Mouse (Mus musculus) limb, embryonic 11.5 days (tissue): ENCODE measurements around the gene Brix1. TPM values are rescaled to one million over a fixed set of nuclear protein-coding genes. Genes with fewer than 3 reads are reported as not detected.

Experiments used
- ATAC-seq: fragments of 200-750 bp; cut with Nextera tagmentation; 2 replicates; pipeline ENCODE4 v1.8.0; 2017; ENCODE audit warnings: low read depth; ENCODE audit not compliant: insufficient number of reproducible peaks, low FRiP score, low TSS enrichment
- DNase-seq: peaks from one replicate; pipeline ENCODE4 v3.0.0-alpha.2; 2015; ENCODE audit warnings: low spot score
- H3K27ac ChIP-seq: fragments of 300-500 bp; sonication (generic); replicated peaks from 2 replicates; pipeline ENCODE4 v1.5.1; 2014; ENCODE audit warnings: low read depth, mild to moderate bottlenecking, low read length
- H3K27me3 ChIP-seq: fragments of 300-500 bp; sonication (generic); 2 replicates; pipeline ENCODE4 v1.6.1; 2014; ENCODE audit warnings: mild to moderate bottlenecking, low read length, mixed read lengths; ENCODE audit not compliant: control insufficient read depth, insufficient read depth
- H3K36me3 ChIP-seq: fragments of 300-500 bp; sonication (generic); 2 replicates; pipeline ENCODE4 v1.6.1; 2014; ENCODE audit warnings: mild to moderate bottlenecking, low read length, moderate library complexity, mixed read lengths; ENCODE audit not compliant: control insufficient read depth, insufficient read depth
- H3K4me1 ChIP-seq: fragments of 300-500 bp; sonication (generic); 2 replicates; pipeline ENCODE4 v1.6.1; 2014; ENCODE audit warnings: low read length, mixed read lengths; ENCODE audit not compliant: control insufficient read depth, insufficient read depth
- H3K4me2 ChIP-seq: fragments of 300-500 bp; sonication (generic); 2 replicates; pipeline ENCODE4 v1.6.1; 2014; ENCODE audit warnings: low read depth, mild to moderate bottlenecking, moderate library complexity; ENCODE audit not compliant: severe bottlenecking
- H3K4me3 ChIP-seq: fragments of 300-500 bp; sonication (generic); 2 replicates; pipeline ENCODE4 v1.5.1; 2014; ENCODE audit warnings: low read depth, low read length
- H3K9ac ChIP-seq: fragments of 300-500 bp; sonication (generic); 2 replicates; pipeline ENCODE4 v1.6.1; 2014; ENCODE audit warnings: mild to moderate bottlenecking, low read length
- H3K9me3 ChIP-seq: fragments of 300-500 bp; sonication (generic); 2 replicates; pipeline ENCODE4 v1.6.1; 2016; ENCODE audit warnings: low read length; ENCODE audit not compliant: control insufficient read depth
- WGBS: fragments of 180-500 bp; shearing (Covaris S2); extraction: QIAGEN DNeasy Blood & Tissue Kit; methylation state at CpG from one replicate; pipeline ENCODE4 v1.1.7; 2014; 5-methylcytosine and 5-hydroxymethylcytosine counted together
- polyA plus RNA-seq: library from polyadenylated mRNA; unstranded; fragments of >200 nt; fragmentation: Nextera tagmentation; extraction: Ambion mirVana; gene quantifications from 2 replicates; pipeline ENCODE4 v1.2.1, GENCODE M21; 2014

The Brix1 gene
- polyA plus RNA-seq, 1 experiment from 2014 or later, result 146 TPM

DNA sequence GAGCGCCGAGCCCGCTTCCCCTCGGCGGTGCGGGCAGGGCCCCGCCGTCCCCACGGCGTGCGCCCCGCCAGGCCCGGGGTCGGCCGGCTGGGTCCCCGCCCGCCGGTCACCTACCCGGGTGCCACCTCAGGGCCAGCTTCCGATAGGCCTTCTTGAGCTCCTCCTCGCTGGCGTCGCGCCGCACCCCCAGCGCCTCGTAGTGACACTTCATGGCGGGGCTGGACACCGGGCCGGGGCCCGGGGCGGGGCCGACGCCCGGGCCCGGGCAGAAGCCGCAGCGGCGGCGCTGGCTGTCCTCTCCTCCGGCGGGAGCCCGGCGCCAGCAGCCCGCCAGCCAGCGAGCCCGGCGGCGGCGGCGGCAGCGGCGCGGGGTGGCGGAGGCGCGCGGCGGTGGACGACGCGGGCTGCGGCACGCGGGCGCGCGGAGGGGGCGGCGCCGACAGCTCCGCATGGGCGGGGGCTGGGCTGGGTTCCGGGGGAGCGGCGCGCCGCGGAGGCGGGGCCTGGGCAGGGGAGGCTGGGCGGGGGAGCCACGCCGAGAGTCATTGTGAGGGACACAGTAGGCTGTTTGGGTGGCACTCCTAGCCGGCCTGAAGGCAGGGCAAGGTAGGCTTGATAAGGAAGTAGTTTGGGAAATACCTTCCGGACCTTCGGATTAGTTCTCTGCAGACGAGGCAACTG, 15.5 kb downstream of the Brix1 start, which contains the start of gene Dnajc21:
Gene Dnajc21, minus strand, starts transcription at position 366 of the 681 bp plus-strand sequence.
- ATAC-seq (peak; percentile 91), DNase-seq (peak; percentile 85)
- Histone ChIP-seq H3K4me3 (peak within 1 kb of the TSS; percentile 59), H3K4me1 (no peaks in the 10 kb centered on the region), H3K27me3 (no peaks in the 10 kb centered on the region), H3K27ac (0 out of 2 replicates have a peak within 1 kb of the TSS, but pooled peaks have one; percentile 42), H3K36me3 (no peaks in the 10 kb centered on the region; the same call in 1 of the 2 replicates), H3K4me2 (peak within 1 kb of the TSS; percentile 55), H3K9ac (peak within 1 kb of the TSS; percentile 78), H3K9me3 (no peaks in the 10 kb centered on the region)
- under 1% methylated on average over 69 of the region's 87 CpGs for WGBS

DNA sequence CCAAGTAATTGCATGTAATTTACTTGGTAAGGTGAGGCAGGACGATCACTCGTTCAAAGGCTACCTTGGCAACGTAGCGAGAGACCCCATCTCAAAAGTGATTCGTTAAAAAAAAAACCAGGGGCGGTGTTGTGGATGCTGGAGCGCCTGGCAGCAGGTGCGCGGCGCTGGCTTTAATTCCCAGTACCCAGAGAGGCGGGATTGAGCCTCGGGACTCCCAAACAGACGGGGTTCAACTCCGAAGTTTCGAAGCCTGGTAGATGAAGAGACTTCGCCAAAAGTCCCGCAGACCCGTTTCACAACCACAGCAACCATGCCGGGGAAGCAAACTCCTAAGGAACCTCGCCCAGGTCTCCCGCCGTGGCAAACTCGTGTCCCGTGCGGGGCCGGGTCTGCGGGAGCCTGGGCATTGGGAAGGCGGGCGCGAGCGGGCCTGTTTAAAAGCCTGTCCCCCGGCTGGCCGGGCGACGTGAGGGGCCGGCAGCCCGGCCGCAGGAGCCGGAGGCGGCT, 16.1 kb downstream of the Brix1 start:
- Histone ChIP-seq H3K4me2 (peak overlapping the region; percentile 55), H3K4me1 (no peaks in the 10 kb centered on the region), H3K27ac (no peak overlapping the region), H3K4me3 (peak overlapping the region; percentile 59), H3K27me3 (no peaks in the 10 kb centered on the region), H3K9me3 (no peaks in the 10 kb centered on the region), H3K9ac (peak overlapping the region; percentile 78), H3K36me3 (no peaks in the 10 kb centered on the region; the same call in 1 of the 2 replicates)
- ATAC-seq, result peak; percentile 57
- under 1% methylated on average over 38 of the region's 40 CpGs for WGBS
- DNase-seq, result peak; percentile 60

DNA sequence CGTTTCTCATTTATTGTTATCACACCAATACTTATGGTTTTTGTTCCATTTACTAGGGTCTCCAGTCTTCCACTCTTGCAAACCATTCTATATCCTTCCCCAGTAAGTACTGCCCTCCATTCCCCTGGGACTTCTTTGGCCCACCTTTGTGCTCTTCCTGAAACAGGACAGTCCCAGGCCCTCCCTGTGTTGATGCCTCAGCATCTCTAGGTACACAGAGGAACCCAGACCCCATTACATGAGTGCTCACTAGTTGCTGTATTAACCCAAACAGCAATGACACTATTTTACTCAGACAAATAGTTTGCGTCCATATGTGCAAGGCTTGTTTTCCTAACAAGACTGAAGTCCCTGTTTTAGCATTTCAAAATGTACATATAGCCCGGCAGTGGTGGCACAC, 17.0 kb downstream of the Brix1 start:
- ATAC-seq (no peak), DNase-seq (no peak)
- Histone ChIP-seq H3K9me3 (no peaks in the 10 kb centered on the region), H3K4me3 (no peak overlapping the region), H3K36me3 (no peaks in the 10 kb centered on the region), H3K9ac (no peak overlapping the region), H3K27ac (no peak overlapping the region), H3K27me3 (no peaks in the 10 kb centered on the region), H3K4me2 (no peak overlapping the region), H3K4me1 (no peaks in the 10 kb centered on the region)
- WGBS, result 84% methylated on average over 3 of the region's 3 CpGs

DNA sequence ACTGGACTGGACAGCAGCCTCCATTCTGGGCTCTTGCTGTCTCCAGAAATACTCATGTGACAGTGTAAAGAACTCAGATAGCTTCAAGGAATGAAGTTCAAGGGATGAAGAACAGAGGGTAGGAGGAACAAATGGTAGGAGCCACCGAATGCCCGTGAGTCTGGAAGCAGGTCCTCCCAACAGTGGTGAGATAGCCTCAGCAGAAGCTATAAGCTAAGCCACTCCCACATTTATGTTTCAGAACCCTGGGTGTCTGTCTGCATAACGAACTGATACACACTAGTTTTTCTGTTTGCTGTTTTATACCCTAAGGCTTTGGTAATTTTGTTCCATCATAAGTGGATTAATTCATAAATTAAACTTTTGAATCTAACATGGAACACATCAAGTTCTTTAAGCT, 21.1 kb downstream of the Brix1 start:
- Histone ChIP-seq H3K4me3 (no peak overlapping the region), H3K9me3 (no peaks in the 10 kb centered on the region), H3K9ac (no peak overlapping the region), H3K27me3 (no peaks in the 10 kb centered on the region), H3K27ac (no peak overlapping the region), H3K4me1 (no peaks in the 10 kb centered on the region), H3K36me3 (peaks cover 3% of the 10 kb centered on the region; the same call in 1 of the 2 replicates), H3K4me2 (no peak overlapping the region)
- DNase-seq, result no peak
- WGBS, result 96% methylated on average over 3 of the region's 3 CpGs
- no peak for ATAC-seq

DNA sequence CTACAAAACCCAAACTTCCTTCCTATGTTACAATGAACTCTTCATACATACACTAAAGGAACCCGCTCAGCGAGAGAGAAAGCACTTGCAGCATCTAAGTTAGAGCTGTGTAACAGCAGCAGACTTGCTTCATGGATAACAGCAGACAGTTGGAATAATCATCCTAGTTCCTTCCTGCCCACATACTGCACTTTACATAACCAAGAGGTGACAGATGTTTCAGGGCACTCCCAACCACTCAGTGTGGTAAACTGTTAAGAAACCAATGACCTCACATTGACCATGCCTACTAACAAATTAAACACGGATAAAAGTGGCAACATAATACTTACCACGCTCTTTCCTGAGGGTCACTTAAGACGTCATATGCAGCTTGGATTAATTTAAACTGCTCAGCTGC, 22.2 kb downstream of the Brix1 start:
- Histone ChIP-seq H3K4me3 (no peak overlapping the region), H3K27ac (no peak overlapping the region), H3K4me1 (no peaks in the 10 kb centered on the region), H3K27me3 (no peaks in the 10 kb centered on the region), H3K4me2 (no peak overlapping the region), H3K9ac (no peak overlapping the region), H3K9me3 (no peaks in the 10 kb centered on the region), H3K36me3 (peaks cover 5% of the 10 kb centered on the region; the same call in 1 of the 2 replicates)
- 83% methylated on average over 5 of the region's 5 CpGs for WGBS
- ATAC-seq, result no peak
- DNase-seq, result no peak

DNA sequence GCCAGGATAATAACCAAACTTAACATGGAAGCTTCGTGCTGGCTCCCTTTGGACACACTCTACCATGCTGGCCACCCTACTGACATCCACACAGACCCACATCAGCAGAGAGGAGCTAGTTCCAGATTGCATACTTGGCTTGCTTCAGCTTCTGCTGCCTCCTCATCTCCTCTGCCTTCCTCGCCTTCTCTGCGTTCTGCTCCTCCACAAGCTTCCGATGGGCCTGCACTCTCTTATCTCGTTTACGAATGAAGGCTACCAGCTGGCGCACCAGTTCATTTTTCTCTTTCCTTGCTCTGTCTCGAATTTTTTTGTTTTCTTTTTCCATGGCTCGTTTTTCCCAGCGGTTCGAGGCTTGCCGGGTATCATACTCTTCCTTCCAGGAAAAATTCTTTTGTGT, 24.8 kb downstream of the Brix1 start:
- 91% methylated on average over 12 of the region's 12 CpGs for WGBS
- Histone ChIP-seq H3K9ac (no peak overlapping the region), H3K9me3 (no peaks in the 10 kb centered on the region), H3K27ac (no peak overlapping the region), H3K4me1 (no peaks in the 10 kb centered on the region), H3K4me3 (no peak overlapping the region), H3K27me3 (no peaks in the 10 kb centered on the region), H3K4me2 (no peak overlapping the region), H3K36me3 (peaks cover 5% of the 10 kb centered on the region; the same call in 1 of the 2 replicates)
- DNase-seq (no peak), ATAC-seq (no peak)

DNA sequence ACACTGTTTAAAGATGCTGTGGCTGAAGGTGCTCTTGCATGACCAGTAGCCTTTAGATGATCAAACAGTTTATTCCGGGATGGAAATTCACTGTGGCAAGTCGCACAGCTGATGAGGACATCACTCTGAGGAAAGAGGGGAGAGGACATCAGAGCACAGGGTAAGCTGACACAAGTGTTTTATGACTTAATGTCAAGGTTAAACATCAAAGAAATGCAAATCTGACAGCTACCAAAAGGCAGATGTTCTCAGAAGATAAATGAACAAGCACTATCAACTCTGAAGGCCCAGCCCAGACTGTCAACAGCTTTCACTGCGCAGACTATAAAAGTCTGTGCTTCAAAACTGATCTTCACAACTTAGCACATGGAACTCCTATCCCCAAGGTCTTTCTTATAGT, 38.6 kb downstream of the Brix1 start:
- peaks cover 5% of the 10 kb centered on the region; the same call in 1 of the 2 replicates for H3K36me3 ChIP-seq

DNA sequence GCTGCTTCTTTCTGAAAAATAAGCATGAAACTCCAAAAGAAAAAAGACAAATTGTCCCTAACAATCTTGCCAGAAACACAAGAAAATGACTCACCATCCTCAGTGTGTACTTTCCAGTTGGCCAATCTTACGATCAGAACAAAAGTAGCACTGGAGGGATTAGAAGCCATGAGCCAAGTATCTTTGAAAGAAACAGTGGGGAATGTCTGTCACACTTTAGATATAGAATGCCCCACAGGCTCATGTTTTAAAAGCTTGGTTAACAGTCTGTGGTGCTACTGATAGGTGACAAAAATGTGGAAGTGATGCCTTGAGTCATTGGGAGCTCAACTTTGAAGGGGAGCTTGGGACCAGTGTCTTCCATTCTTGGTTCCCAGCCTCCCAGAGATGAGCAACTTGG, 43.5 kb downstream of the Brix1 start:
- WGBS, result 92% methylated on average over 1 of the region's 1 CpGs
- no peaks in the 10 kb centered on the region for H3K4me1 ChIP-seq

More for the DNA sequence above, 38.6 kb downstream of the Brix1 start:
- Histone ChIP-seq H3K9me3 (no peaks in the 10 kb centered on the region), H3K27ac (no peak overlapping the region), H3K4me2 (no peak overlapping the region), H3K4me3 (no peak overlapping the region), H3K27me3 (no peaks in the 10 kb centered on the region), H3K4me1 (no peaks in the 10 kb centered on the region), H3K9ac (no peak overlapping the region)
- 76% methylated on average over 3 of the region's 3 CpGs for WGBS
- ATAC-seq (no peak), DNase-seq (no peak)

More for the DNA sequence above, 43.5 kb downstream of the Brix1 start:
- no peak overlapping the region for H3K27ac ChIP-seq
- no peak for DNase-seq
- H3K9me3 ChIP-seq, result no peaks in the 10 kb centered on the region
- no peaks in the 10 kb centered on the region for H3K36me3 ChIP-seq
- H3K9ac ChIP-seq, result no peak overlapping the region
- no peaks in the 10 kb centered on the region for H3K27me3 ChIP-seq
- H3K4me2 ChIP-seq, result no peak overlapping the region
- ATAC-seq, result no peak
- H3K4me3 ChIP-seq, result no peak overlapping the region
